Mouse (Mus musculus): Measurements from ENCODE around the gene U2af1l4.

GRCm38 (mm10) chr7:30563117-30563905 lies at the start of gene U2af1l4, which contains the start of the genes Gm49396 and Psenen:
- TF ChIP-seq POLR2A (IDR thresholded peaks at IDR 0.05; ENCODE audit: low read depth, low read length), result peak; percentile 44
- no peak for TF ChIP-seq CTCF (IDR thresholded peaks at IDR 0.05; ENCODE audit: borderline replicate concordance, insufficient read depth, low read length)
